Mouse (Mus musculus) testis, postnatal 14 days (tissue): ENCODE data around the gene Cxcl15.

ENCODE experiments used
- DNase-seq: peaks from one replicate; pipeline ENCODE4 v3.0.0; 2021; ENCODE audit warnings: low spot score

The Cxcl15 gene

DNA sequence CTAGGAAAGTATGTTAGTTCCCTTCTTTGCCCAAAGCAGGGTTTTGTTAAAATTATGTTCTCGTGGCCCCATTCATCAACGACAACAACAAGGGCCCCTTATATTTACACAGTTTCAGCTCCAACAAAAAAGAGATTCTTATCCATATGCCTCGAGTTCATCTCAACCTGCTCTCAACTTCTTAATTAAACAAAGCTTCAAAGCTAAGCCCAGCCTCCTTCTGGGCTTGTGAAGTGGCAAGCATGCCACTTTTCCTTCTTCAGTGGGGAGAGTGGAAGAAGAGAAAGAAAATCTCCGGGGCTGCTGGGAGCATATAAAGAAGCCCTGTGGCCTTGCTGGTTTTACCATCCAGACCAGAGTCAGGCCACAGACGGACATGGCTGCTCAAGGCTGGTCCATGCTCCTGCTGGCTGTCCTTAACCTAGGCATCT, at the start of gene Cxcl15:
TSS of gene Cxcl15 (plus strand) at position 340 of the 431 bp plus-strand sequence.
- DNase-seq, result no peak

DNA sequence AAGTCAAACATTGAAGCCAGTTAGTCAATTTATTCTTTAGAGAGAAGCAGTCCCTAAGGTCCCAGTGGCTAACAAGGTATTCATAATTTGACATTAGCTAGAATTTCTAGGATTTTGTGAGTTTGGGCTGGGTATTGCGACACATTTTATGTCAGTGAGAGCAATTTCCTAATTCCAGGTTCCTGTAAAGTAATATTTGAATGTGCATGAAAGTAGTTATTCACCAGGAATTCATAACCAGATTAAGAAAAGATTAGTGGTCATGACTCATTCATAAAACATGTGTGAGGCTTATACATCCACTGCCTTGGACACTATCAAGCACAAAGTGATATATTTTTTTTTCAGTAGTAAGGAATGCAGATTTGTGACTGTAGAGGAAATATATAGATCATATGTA, 40.4 kb upstream of the Cxcl15 start:
- no peak for DNase-seq

DNA sequence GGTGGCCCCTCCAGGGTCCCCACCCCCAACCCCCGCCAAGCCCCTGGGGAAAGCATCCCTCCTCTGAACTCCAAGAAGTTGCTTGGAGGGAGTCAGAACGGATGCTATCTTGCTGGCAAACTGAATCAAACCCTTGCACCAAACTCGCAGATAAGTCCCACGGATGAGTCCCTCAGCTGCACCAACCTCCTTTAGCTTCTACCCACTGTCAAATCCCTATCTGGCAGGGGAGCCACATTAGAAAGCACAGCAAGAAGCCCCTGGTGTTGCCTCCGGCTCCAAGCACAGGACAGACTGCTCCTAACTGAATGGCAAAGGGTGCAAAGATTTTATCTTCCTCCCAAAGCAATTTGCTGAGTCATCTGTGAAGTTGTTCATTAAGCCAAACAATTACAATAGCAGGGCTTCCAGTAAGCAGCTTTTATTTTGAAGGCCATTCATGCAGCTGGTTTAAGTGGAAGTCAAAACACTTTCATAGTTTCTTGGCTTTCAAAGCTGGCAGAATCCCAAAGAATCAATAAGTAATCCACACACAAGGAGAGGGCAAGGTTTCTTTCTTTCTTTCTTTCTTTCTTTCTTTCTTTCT, 36.2 kb upstream of the Cxcl15 start:
- DNase-seq, result peak; percentile 14

DNA sequence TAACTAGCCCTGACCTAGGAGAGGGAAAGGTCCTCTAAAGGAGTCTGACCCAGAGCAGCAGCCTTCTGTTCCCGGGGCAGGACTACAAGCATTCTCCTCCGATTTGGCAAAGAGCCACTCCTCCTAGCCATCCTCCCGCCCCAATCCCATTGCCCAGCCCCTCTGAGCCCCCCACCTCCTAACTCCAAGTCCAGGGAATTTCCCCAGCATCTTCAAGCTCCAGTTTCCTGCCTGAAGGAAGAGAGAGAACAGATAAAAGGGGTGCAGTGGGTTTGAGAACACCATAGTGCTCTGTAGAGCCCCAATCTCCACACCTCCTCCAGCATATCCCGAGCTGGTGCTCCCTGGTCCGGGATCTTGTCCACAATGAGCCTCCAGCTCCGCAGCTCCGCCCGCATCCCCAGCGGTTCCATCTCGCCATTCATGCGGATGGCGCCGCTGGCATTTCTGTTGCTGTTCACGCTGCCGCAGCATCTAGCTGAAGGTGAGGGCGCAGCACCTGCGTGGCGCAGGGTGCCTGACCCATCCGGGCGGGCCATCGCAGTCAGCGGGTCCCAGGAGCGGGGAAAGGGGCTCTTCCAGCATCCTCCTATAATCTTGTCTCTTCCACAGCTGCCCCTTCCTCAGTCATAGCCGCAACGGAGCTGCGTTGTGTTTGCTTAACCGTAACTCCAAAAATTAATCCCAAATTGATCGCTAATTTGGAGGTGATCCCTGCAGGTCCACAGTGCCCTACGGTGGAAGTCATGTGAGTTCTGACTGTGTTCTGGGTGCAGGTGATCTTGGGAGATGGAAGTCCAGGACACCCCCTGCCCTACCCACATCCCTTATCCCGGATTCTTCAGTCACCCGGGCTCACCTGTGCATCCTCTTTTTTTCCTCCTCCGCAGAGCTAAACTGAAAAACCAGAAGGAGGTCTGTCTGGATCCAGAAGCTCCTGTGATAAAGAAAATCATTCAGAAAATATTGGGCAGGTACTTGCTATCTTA, 35.0 kb upstream of the Cxcl15 start, which contains the start of gene Cxcl5:
TSS of gene Cxcl5 (plus strand) at position 284 of the 989 bp plus-strand sequence.
- no peak for DNase-seq

DNA sequence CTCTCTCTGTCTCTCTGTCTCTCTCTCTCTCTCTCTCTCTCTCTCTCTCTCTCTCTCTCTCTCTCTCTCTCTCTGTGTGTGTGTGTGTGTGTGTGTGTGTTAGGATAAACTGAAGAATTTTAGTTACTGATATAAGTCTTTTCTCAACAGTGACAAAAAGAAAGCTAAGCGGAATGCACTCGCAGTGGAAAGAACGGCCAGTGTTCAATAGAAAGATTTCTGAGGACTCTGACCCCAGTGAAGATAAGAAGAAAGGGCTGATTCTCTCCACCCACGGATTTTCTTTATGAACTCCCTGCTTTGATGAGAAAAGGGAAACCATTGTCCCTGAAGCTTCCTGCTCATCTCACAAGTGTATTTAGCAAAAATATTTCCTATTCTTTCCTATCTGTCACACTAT, 34.0 kb upstream of the Cxcl15 start:
- DNase-seq, result no peak

DNA sequence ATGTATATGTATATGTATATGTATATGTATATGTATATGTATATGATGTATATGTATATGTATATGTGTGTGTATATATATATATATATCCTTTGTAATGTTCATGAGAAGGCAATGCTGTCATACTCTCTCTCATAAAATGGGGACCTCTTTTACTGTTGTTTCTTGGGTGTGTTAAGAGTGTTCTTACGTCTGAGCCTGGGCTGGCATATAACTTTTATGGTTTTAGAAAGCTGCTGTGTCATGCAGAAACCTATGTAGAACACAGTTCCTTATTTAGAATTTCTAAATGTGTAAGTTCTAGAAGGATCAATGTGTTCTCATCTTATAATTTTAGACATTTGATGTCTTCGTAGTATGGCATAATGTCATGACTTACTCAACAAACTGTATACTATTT, 33.5 kb upstream of the Cxcl15 start:
- DNase-seq, result no peak

DNA sequence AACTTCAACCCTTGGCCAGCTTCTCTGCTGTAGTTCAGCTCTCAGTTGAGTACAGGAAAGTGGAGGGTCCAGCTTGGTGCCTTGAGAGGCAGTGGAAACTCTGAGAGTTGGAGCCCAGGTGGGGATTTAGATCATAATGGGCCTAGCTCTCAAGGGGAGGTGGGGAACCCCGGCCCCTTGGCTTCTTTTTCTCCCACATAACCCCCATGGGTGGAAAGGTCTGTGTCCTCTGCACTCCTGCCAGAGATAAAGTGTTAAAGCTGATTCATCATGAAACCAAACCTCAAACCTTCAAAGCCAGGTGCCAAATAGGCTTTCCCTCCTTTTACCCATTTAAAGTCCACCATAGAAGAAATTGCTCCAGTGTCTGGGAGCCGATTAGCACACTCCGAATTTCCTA, 32.5 kb upstream of the Cxcl15 start:
- DNase-seq, result no peak

DNA sequence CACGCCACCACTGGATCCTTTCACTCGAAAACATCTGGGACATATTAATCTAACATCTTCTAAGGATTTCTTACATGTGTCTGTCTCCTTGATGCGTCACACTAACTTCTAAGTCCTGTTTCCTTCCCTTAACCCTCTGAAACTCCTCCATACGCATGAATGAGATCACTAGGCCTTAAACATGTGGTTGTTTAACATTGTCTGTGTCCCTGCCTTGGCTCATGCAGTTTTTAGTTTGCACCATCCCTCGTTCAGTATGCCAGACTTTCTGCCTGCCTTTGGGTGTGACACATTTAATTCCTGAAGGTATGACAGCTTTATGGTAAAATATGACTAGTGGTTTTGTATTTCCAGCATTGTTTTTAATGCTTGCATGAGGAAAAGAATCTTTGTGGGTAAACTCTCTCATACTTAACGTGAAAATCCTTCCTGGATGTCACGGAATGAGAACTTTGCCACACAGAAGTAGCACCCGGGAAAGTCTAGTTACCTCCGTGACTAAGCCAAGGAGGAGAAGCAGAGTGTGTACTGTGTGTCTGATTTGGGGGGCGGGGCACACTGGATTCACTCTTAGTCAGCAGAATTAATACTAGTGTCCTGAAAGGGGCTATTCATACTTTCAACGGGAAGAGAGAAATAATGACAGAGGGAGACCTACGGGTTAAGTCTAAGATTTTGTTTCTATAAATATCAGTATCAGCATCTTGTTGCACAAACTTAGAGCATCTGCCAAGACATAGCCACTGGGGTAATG, 30.2 kb upstream of the Cxcl15 start:
- DNase-seq, result no peak

DNA sequence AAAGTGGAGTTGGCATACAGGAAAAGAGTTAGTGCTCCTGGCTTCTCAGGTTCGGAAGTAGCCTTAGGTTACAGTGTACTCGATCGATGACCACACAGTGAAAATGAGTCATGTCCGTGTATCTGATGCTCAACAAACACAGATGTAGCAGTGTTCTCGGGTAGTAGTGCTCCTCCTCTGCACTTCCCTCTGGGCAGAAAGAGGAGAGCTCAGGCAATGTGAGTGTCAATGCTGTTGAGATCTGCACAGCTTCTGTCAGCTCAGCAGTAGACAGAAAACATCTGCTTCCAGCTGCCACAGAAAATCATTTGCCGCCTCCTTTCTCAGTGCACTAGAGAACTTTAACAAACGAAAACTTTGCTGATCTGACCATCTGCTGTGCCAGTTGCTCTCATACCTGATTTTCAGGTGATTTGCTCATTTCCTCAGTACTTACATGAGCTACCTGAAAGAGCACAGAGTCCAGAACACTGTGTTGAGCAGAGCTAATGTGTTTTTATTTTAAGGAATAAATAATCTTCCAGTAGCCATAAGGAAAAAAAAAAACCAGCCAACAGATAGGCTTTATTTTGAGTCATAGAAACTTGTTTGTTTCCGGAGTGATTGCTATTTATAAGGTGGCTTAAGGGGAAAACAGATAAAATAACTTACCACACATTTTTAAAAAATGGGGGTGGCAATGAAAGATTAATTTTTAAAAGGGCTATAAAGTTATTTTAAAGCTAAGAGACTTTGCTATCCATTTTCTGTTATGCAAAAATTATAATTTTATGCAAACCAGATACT, 28.3 kb upstream of the Cxcl15 start:
- no peak for DNase-seq

DNA sequence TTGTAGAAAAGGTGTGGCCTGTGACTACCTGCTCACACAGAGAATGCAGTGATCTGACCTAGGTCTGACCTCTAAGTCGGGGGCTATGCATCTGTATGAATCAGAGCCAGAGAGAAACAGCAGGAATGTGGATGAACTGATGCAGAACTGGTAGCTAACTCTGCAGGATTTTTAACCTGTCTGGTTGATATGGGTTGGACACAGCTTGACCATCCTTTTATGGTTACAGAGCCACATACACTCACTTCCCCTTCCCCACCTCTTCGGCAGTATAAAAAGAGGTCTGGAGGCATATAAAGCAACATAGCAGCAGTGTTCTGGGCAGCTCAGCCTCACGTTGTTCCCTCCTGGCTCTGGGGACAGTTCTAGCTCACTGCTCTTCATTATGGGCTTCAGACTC, 26.1 kb upstream of the Cxcl15 start, which contains the start of gene Ppbp:
TSS of gene Ppbp (plus strand) at position 301 of the 400 bp plus-strand sequence.
- no peak for DNase-seq

DNA sequence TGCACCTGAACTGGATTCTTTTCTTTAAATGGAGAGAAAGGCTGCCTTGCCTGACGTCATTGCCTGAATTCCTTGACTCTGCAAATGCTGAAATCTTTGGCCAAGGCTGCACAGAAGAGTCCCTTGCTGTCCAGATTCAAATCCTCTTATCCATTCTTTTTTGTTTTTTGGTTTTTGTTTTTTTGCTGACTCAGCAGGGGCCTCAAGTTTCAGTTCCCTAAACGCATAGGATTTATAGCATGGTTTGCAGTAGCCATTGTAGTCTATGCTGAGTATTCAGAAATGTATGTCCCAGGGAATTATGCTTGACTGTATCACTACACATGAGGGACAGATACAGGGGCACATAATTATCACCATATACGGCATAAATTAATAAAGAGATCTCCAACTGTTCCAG, 23.0 kb upstream of the Cxcl15 start:
- no peak for DNase-seq

DNA sequence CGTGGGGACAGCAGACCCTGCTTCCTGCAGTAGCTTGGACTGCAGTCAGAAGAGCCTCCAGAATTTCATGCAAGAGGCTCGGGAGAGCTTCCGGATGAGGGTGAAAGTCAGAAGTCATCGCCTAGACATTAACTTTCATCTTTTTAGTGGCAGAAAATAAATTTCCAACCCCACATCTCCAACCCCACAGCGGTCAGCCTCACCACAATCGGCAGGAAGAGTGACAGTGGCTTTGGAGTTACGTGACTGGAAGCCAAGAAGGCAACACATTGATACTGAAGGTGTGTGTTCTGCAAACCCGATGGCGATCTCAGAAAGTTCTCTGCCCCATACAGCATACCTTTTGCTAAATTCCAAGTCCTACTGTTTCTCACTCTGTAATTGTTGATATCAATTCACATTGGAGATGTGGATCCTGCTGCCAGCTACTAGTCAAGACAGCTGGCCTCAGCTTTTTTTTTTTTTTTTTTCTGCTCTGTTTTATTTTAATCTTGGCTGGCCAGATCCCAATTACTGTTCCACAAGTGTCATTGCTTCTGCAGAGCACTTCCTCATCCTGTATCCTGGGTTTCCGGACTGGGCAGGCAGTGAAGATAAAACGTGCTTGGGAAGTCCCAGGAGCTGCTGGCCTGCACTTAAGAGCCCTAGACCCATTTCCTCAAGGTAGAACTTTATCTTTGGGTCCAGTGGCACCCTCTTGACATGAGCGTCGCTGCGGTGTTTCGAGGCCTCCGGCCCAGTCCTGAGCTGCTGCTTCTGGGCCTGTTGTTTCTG, 22.3 kb upstream of the Cxcl15 start, which contains the start of gene Pf4:
TSS of gene Pf4 (plus strand) at position 556 of the 774 bp plus-strand sequence.
- DNase-seq, result no peak

DNA sequence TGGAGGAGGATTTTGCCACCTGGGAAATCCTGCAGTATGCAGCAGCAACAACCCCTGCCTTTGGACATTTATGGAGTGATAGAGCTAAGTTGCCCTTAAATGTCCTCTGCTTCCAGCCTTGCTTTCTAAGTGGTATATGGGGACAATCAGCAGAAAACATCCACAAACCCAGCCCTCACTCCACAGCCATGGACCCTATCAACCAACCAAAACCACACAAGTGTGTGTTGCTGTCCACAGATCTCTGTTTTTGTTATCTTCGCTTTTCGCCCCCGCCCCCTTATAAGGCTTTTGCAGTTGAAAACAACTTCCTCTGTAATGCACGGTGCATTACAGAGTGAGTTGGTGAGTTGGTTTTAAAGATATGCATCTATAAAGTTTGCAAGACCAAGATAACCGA, 18.8 kb upstream of the Cxcl15 start:
- DNase-seq, result no peak

DNA sequence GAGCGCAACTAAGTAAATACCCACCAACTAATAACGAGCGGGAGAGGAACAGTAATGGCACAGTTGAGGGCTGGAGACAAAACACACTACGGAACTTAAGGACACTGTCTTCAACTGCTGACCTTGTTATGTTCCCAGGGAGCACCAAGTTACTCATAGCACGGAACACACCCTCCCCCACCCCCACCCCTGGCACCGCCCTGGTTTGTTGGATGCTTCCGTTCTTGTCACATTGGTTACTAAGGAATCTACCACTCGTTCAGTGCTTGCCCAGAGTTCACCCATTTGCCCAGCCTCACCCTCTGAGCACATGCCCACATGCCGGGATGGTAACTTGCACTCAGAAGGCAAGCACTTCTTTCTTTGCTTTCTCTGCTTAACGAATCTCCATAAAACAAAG, 16.7 kb upstream of the Cxcl15 start:
- no peak for DNase-seq

DNA sequence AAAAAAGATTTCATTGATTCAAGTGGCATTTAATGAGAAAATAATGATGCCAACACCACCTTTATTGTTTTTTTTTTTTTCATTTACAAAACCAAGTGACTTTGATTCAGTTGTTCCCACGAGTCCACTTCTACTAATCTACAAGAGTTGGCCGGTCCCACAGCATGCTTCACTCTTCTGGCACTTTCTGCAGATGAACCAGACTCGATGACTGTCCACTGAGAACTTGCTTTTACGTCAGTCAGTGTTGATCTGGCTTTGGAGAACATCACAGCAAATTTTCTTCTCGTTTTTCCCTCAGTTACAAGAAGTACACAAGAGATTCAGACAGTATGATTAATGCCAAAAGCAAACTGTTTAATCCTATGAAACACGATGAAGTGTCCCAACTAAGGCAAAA, 15.5 kb upstream of the Cxcl15 start:
- DNase-seq, result no peak

DNA sequence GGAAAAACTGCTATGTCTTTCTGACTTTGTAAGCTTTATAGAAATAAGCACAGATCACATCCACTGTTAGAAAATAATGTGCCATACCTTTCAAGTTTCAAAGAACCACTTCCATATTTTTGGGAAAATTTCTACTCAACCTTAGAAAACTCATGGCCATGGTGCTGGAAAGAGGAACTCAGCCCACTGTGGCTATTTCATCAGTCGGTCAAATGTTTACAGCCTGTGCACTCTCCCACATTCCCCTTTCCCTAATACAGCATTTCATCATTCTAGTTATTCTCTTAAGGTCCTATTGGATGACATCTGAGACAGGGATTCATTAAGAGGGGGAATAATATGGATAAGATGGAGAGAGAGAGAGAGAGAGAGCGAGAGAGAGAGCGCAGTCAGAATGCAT, 10.6 kb upstream of the Cxcl15 start:
- DNase-seq, result no peak

DNA sequence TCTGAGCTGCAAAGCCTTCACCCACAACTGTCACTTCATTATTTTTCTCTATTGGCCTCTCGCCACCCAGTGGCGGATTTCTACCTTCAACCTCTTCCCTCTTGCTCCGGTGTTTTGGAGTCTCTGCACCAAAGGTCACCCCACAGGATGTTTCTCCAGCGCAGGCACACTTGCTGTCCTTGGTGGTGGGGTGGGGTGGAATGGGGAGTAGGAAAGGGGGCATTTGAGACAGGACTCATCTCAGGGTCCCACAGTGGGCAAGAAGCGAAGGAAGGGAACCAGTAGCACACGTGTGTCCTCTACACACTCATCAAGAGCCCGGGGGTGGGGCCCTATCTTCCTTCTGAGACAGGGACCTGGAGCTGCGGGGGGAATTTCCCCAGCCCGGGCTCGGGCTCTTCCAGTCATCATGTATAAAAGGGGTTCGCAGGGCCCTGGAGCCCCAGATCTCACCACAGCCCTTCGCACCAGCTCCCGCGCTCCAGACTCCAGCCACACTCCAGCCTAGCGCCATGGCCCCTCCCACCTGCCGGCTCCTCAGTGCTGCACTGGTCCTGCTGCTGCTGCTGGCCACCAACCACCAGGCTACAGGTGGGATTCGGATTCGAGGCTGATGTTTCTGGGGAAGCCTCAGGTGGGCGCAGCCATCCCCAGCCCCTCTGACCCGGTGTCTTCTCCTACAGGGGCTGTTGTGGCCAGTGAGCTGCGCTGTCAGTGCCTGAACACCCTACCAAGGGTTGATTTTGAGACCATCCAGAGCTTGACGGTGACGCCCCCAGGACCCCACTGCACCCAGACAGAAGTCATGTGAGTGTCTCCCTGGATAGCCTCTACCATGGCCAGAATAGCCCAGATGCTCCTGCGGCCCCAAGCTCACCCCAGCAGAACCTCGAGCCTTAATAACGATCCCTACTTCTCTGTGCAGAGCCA, 8.4 kb upstream of the Cxcl15 start, which contains the start of gene Cxcl3:
TSS of gene Cxcl3 (plus strand) at position 445 of the 930 bp plus-strand sequence.
- no peak for DNase-seq

DNA sequence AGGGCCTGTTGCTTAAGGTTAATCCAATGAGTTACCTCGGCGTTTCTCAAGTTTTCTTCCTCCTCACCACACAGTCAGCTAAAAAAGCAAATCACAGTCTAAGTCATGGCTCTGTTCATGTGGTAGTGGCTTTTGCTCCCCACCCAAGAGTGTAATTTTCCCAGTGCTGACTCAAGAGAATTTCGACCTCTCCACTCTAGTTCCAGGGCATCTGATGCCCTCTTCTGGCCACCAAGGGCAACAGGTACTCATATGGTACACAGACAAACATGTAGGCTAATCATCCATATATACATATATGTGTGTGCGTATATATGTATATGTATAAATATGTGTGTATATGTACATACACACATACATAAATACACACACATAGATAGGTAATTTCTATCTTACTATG, 6.2 kb upstream of the Cxcl15 start:
- no peak for DNase-seq

DNA sequence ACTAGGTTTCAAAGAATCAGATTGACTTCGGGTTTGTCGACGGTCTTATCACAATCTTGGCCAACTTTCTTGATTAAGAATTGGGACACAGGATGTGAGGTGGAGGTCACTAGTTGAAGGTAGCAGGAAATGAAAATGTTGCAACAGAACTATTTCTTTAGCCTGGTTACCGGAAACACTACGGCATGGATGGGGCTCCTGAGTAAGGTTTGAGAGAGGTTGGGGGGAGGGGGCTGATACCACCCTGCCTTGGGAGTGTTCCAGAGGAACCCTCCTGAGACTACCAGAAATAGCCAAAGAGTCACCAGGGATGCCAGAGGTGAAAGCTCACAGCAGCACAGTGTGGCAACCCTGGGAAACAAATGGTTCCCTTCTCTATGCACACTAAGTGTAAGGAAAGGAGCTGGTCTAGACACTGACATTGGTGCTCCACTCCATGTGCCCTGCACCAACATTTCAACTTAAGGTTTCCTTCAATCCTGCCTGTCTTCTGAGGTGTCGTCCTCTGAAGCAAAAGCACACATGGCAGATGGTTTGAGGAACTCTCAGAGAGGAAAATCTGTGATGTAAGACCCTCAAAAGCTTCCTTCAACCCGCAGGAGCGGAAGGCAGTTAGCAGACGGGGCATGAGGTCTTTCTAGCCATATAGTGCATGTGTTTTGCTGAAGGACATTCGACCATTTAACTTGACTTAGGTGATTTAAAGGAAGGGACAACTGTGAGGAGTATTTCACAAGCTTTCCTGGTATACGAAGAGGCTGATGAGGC, 4.8 kb upstream of the Cxcl15 start:
- DNase-seq, result no peak
